Mouse (Mus musculus) myocyte (in vitro differentiated cells): ENCODE results near the gene Irak4. TPM values are rescaled to one million over a fixed set of nuclear protein-coding genes. Genes with fewer than 3 reads are reported as not detected.
A peak's percentile ranks its signal among the peaks of the same experiment; 100 is the strongest.

Source experiments
- H3K27me3 ChIP-seq: one replicate; pipeline ENCODE4 v1.6.1; 2011; ENCODE audit not compliant: control insufficient read depth, insufficient read depth, insufficient read length
- H3K36me3 ChIP-seq: one replicate; pipeline ENCODE4 v1.6.1; 2011; ENCODE audit not compliant: control insufficient read depth, insufficient read depth
- H3K4me2 ChIP-seq: one replicate; pipeline ENCODE4 v1.6.1; 2011; ENCODE audit warnings: low read depth, control low read depth
- H3K4me3 ChIP-seq: one replicate; pipeline ENCODE4 v1.5.1; 2011; ENCODE audit warnings: mild to moderate bottlenecking, control low read depth, moderate library complexity
- H3K79me2 ChIP-seq: one replicate; pipeline ENCODE4 v1.6.1; 2011; ENCODE audit not compliant: control insufficient read depth, insufficient read depth
- H3ac ChIP-seq: one replicate; pipeline ENCODE4 v1.6.1; 2011; ENCODE audit not compliant: control insufficient read depth, insufficient read length
- CEBPB ChIP-seq: IDR thresholded peaks from 2 replicates; pipeline ENCODE4 v1.6.1; 2011; ENCODE audit warnings: mild to moderate bottlenecking, moderate library complexity; ENCODE audit not compliant: poor library complexity, insufficient read depth, severe bottlenecking
- E2F4 ChIP-seq: IDR thresholded peaks from one replicate; pipeline ENCODE4 v1.6.1; 2011; ENCODE audit warnings: mild to moderate bottlenecking, control low read depth, moderate library complexity; ENCODE audit not compliant: insufficient read depth
- MAX ChIP-seq: IDR thresholded peaks from one replicate; pipeline ENCODE4 v1.6.1; 2011; ENCODE audit warnings: low read depth, mild to moderate bottlenecking, control low read depth
- MYOD1 ChIP-seq, 3 experiments: IDR thresholded peaks; one replicate each; pipeline ENCODE4 v1.6.1; 2011; ENCODE audit warnings: control low read depth in 2 of 3, low read depth in 2 of 3, mild to moderate bottlenecking in 2 of 3, moderate library complexity in 1 of 3; ENCODE audit not compliant: insufficient read length in 2 of 3, control insufficient read depth in 1 of 3
- MYOG ChIP-seq, 3 experiments: IDR thresholded peaks; one replicate each; pipeline ENCODE4 v1.6.1; 2011; ENCODE audit warnings: control low read depth in 2 of 3, low read depth in 2 of 3, mild to moderate bottlenecking in 2 of 3; ENCODE audit not compliant: insufficient read length in 2 of 3, control insufficient read depth in 1 of 3, insufficient read depth in 1 of 3
- POLR2A ChIP-seq: IDR thresholded peaks from one replicate; pipeline ENCODE4 v1.6.1; 2011; ENCODE audit warnings: low read depth, mild to moderate bottlenecking, control low read depth, moderate library complexity; ENCODE audit not compliant: insufficient read length
- POLR2AphosphoS2 ChIP-seq: IDR thresholded peaks from one replicate; pipeline ENCODE4 v1.6.1; 2011; ENCODE audit warnings: low read depth, control low read depth; ENCODE audit not compliant: insufficient read length
- REST ChIP-seq: IDR thresholded peaks from one replicate; pipeline ENCODE4 v1.6.1; 2011; ENCODE audit warnings: mild to moderate bottlenecking, control low read depth, moderate library complexity; ENCODE audit not compliant: insufficient read depth, insufficient read length
- SRF ChIP-seq: IDR thresholded peaks from one replicate; pipeline ENCODE4 v1.6.1; 2011; ENCODE audit warnings: low read depth; ENCODE audit not compliant: control insufficient read depth, insufficient read length
- TCF12 ChIP-seq: IDR thresholded peaks from one replicate; pipeline ENCODE4 v1.6.1; 2011; ENCODE audit warnings: mild to moderate bottlenecking, control low read depth; ENCODE audit not compliant: poor library complexity, insufficient read depth, severe bottlenecking
- TCF3 ChIP-seq: IDR thresholded peaks from one replicate; pipeline ENCODE4 v1.6.1; 2011; ENCODE audit warnings: low read depth, control low read depth; ENCODE audit not compliant: insufficient read length
- USF1 ChIP-seq: IDR thresholded peaks from one replicate; pipeline ENCODE4 v1.6.1; 2011; ENCODE audit warnings: low read depth, mild to moderate bottlenecking, control low read depth, moderate library complexity
- polyA plus RNA-seq: library from polyadenylated mRNA; unstranded; fragments of >200 nt; fragmentation: generic; extraction: Trizol; gene quantifications from one replicate; pipeline ENCODE4 v1.2.1, GENCODE M21; 2012; ENCODE audit warnings: missing spikeins

Gene Irak4
- polyA plus RNA-seq, 1 experiment, result 7.0 TPM

GRCm38 (mm10) chr15:94571501-94571900 is 28.1 kb downstream of the Irak4 start:
- Histone ChIP-seq H3K4me3 (no peak overlapping the region), H3K79me2 (no peaks in the 10 kb centered on the region), H3K36me3 (no peaks in the 10 kb centered on the region), H3ac (no peak overlapping the region), H3K27me3 (no peaks in the 10 kb centered on the region), H3K4me2 (no peak overlapping the region)
- no peak for TF ChIP-seq MAX
- no peak for TF ChIP-seq MYOG (IDR thresholded peaks at IDR 0.05; ENCODE audit: control insufficient read depth in 1 of 3, insufficient read depth in 1 of 3, insufficient read length in 2 of 3, low read depth in 2 of 3)
- no peak for TF ChIP-seq SRF
- TF ChIP-seq POLR2A, result no peak
- TF ChIP-seq TCF3, result no peak
- TF ChIP-seq E2F4, result no peak

GRCm38 (mm10) chr15:94572746-94573145 is 29.3 kb downstream of the Irak4 start:
- Histone ChIP-seq H3K36me3 (peaks cover 6% of the 10 kb centered on the region), H3K27me3 (no peaks in the 10 kb centered on the region), H3K4me3 (no peak overlapping the region), H3ac (no peak overlapping the region), H3K4me2 (no peak overlapping the region), H3K79me2 (no peaks in the 10 kb centered on the region)
- TF ChIP-seq POLR2A (no peak), USF1 (no peak), TCF12 (no peak), MYOG (IDR thresholded peaks at IDR 0.05; ENCODE audit: control insufficient read depth in 1 of 3, insufficient read depth in 1 of 3, insufficient read length in 2 of 3, low read depth in 2 of 3) (no peak), SRF (no peak), TCF3 (no peak), MAX (no peak), MYOD1 (IDR thresholded peaks at IDR 0.05; ENCODE audit: control insufficient read depth in 1 of 3, insufficient read length in 2 of 3, low read depth in 2 of 3) (no peak), REST (no peak)

- TF ChIP-seq TCF3 (no peak), REST (no peak), POLR2A (no peak), MYOG (IDR thresholded peaks at IDR 0.05; ENCODE audit: control insufficient read depth in 1 of 3, insufficient read depth in 1 of 3, insufficient read length in 2 of 3, low read depth in 2 of 3) (peak in 2 of 3 experiments; percentile 63 to 77), CEBPB (no peak), MYOD1 (IDR thresholded peaks at IDR 0.05; ENCODE audit: control insufficient read depth in 1 of 3, insufficient read length in 2 of 3, low read depth in 2 of 3) (peak; percentile 14 to 81 (median 48)), SRF (no peak), USF1 (no peak), MAX (no peak), POLR2AphosphoS2 (no peak)
- Histone ChIP-seq H3K79me2 (no peaks in the 10 kb centered on the region), H3K27me3 (no peaks in the 10 kb centered on the region), H3K4me3 (no peak overlapping the region), H3K36me3 (peaks cover 25% of the 10 kb centered on the region), H3ac (no peak overlapping the region), H3K4me2 (peak overlapping the region; percentile 57)
Observed at GRCm38 (mm10) chr15:94574566-94575268, 31.3 kb downstream of the Irak4 start.

DNA sequence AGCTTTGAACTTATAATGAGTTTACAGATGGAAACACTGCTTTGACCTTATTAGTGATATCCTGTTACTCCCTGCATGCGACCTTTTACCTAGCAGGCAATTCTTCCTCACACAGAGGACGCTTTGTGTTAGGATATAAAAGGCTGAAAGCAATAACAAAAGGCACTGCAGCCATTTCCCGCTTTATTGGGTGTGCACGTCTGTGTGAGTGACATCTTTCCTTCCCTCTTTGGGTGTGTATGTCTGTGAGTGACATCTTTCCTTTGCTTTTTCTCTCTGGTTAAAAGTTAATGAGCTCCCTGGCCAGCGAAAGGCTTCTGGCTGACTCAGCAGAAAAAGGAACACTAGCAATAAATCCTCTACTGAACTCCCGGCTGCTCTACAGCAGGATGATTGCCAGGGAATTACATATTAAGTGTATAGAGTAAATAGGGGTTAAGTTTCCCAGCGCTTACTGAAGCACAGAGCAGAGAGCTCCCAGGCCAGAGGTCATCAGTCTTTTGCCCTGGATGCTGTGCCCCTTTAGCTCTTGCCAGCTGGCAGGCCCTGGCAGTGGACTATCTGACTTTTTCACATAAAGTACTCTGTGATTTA is 38.7 kb downstream of the Irak4 start:
- H3K4me2 ChIP-seq, result no peak overlapping the region
- peaks cover 89% of the 10 kb centered on the region for H3K36me3 ChIP-seq
- H3K27me3 ChIP-seq, result no peaks in the 10 kb centered on the region
- TF ChIP-seq REST (no peak), E2F4 (no peak), POLR2A (no peak), MAX (no peak), SRF (no peak), TCF12 (no peak), MYOG (IDR thresholded peaks at IDR 0.05; ENCODE audit: control insufficient read depth in 1 of 3, insufficient read depth in 1 of 3, insufficient read length in 2 of 3, low read depth in 2 of 3) (no peak), TCF3 (no peak), MYOD1 (IDR thresholded peaks at IDR 0.05; ENCODE audit: control insufficient read depth in 1 of 3, insufficient read length in 2 of 3, low read depth in 2 of 3) (no peak), CEBPB (no peak), POLR2AphosphoS2 (no peak), USF1 (no peak)
- H3ac ChIP-seq, result no peak overlapping the region
- peaks cover 13% of the 10 kb centered on the region for H3K79me2 ChIP-seq
- no peak overlapping the region for H3K4me3 ChIP-seq
